Comparison of ENCODE assay signal across 13 mouse cellular contexts in genomic region chr9:21526634-21526944, GRCm38 (mm10). TPM values are rescaled to one million over a fixed set of nuclear protein-coding genes. Genes with fewer than 3 reads are reported as not detected.
A peak's percentile ranks its signal among the peaks of the same experiment; 100 is the strongest.
DNase-seq lines count a peak whose midpoint lies in the region; ATAC-seq and TF ChIP-seq lines count a peak whose summit lies in the region.
"Had no signal": no experiment of that assay in that cellular context is flagged by ENCODE, and none has a peak within 500 bp of the region (broad histone marks: within the 10 kb centered on the region; RNA-seq: fewer than 3 reads in every experiment).

No protein-coding gene starts in this region.

- 0 out of 2 replicates have a peak overlapping the region, but pooled peaks have one; percentile 24 for H3K27ac ChIP-seq in gastrocnemius, adult 2 months
- no peak overlapping the region for H3K27ac ChIP-seq in limb, embryonic 13.5 days
- no peak overlapping the region for H3K27ac ChIP-seq in limb, embryonic 10.5 days
- H3K27ac ChIP-seq in spleen, adult 2 months (ENCODE audit: insufficient read depth, low read length): peak overlapping the region; percentile 89
- no peak overlapping the region for H3K27ac ChIP-seq in small intestine, adult 2 months (ENCODE audit: insufficient read depth, low read depth, low read length)

- no peaks in the 10 kb centered on the region for H3K4me1 ChIP-seq in limb, embryonic 13.5 days
- H3K4me1 ChIP-seq in limb, embryonic 10.5 days: peaks cover 8% of the 10 kb centered on the region; the same call in 1 of the 2 replicates
- H3K4me1 ChIP-seq in spleen, adult 2 months (ENCODE audit: control insufficient read depth, insufficient read depth, insufficient read length): peaks cover 12% of the 10 kb centered on the region; the same call in 1 of the 2 replicates
- H3K4me1 ChIP-seq in small intestine, adult 2 months (ENCODE audit: control insufficient read depth, insufficient read depth, insufficient read length, low read length): no peaks in the 10 kb centered on the region

- H3K36me3 ChIP-seq in limb, embryonic 13.5 days: peaks cover 6% of the 10 kb centered on the region; the same call in 1 of the 2 replicates
- no peaks in the 10 kb centered on the region for H3K36me3 ChIP-seq in limb, embryonic 10.5 days
- H3K36me3 ChIP-seq in spleen, adult 2 months (ENCODE audit: control insufficient read depth, insufficient read depth, low read length): peaks cover 11% of the 10 kb centered on the region
- H3K36me3 ChIP-seq in small intestine, adult 2 months (ENCODE audit: control insufficient read depth, insufficient read depth, low read length): no peaks in the 10 kb centered on the region

- TF ChIP-seq CTCF in gastrocnemius, adult 2 months (IDR thresholded peaks at IDR 0.05): no peak
- no peak for TF ChIP-seq CTCF in spleen, adult 2 months (IDR thresholded peaks at IDR 0.05; ENCODE audit: extremely low read depth, insufficient read depth, insufficient read length, insufficient replicate concordance)
- TF ChIP-seq CTCF in small intestine, adult 2 months (IDR thresholded peaks at IDR 0.05; ENCODE audit: extremely low read depth, insufficient read length, insufficient replicate concordance, low read depth, low read length): no peak

- intact Hi-C loops in gastrocnemius, adult 2 months (cut with DNase I): no loop called here
- intact Hi-C loops in gastrocnemius, postnatal 14 days (cut with DNase I; ENCODE audit: low total_unique reads): no loop called here

- no peaks in the 10 kb centered on the region for H3K27me3 ChIP-seq in limb, embryonic 13.5 days
- no peaks in the 10 kb centered on the region for H3K27me3 ChIP-seq in limb, embryonic 10.5 days (ENCODE audit: low read depth, poor library complexity, severe bottlenecking)
- H3K27me3 ChIP-seq in spleen, adult 2 months (ENCODE audit: control insufficient read depth, insufficient read depth, low read length): no peaks in the 10 kb centered on the region
- no peaks in the 10 kb centered on the region for H3K27me3 ChIP-seq in small intestine, adult 2 months (ENCODE audit: control insufficient read depth, insufficient read depth, low read length)
- H3K27me3 ChIP-seq: CH12.LX had no signal

- 86% methylated on average over 3 of the region's 3 CpGs for WGBS in limb, embryonic 13.5 days
- WGBS in limb, embryonic 10.5 days: 84% methylated on average over 3 of the region's 3 CpGs
- 35% methylated on average over 3 of the region's 3 CpGs for WGBS in spleen, adult 2 months
- WGBS in small intestine, adult 2 months: 64% methylated on average over 3 of the region's 3 CpGs

- no peak for ATAC-seq in limb, embryonic 13.5 days (ENCODE audit: low FRiP score, low read depth)
- ATAC-seq: forebrain, postnatal 0 days had no signal

- H3K4me3 ChIP-seq in gastrocnemius, adult 2 months: no peak overlapping the region
- H3K4me3 ChIP-seq in limb, embryonic 13.5 days: no peak overlapping the region
- no peak overlapping the region for H3K4me3 ChIP-seq in limb, embryonic 10.5 days
- peak overlapping the region; percentile 78 for H3K4me3 ChIP-seq in spleen, adult 2 months (ENCODE audit: extremely low read depth, insufficient read depth, insufficient read length)
- H3K4me3 ChIP-seq in small intestine, adult 2 months (ENCODE audit: low read depth, low read length): 0 out of 2 replicates have a peak overlapping the region, but pooled peaks have one; percentile 26

- no peak for TF ChIP-seq POLR2A in spleen, adult 2 months (IDR thresholded peaks at IDR 0.05; ENCODE audit: low read depth, low read length)
- no peak for TF ChIP-seq POLR2A in small intestine, adult 2 months (IDR thresholded peaks at IDR 0.05; ENCODE audit: low read depth, low read length)

- H3K9me3 ChIP-seq in limb, embryonic 13.5 days: no peaks in the 10 kb centered on the region; the same call in 1 of the 2 replicates
- H3K9me3 ChIP-seq in limb, embryonic 10.5 days (replicated peaks): no peaks in the 10 kb centered on the region

- H3K9ac ChIP-seq in limb, embryonic 13.5 days: 0 out of 2 replicates have a peak overlapping the region, but pooled peaks have one; percentile 19
- H3K9ac ChIP-seq: forebrain, postnatal 0 days had no signal

- H3K4me2 ChIP-seq in limb, embryonic 13.5 days (replicated peaks): no peak overlapping the region

- DNase-seq in gastrocnemius, adult 2 months: no peak
- DNase-seq in gastrocnemius, postnatal 14 days: no peak
- no peak for DNase-seq in limb, embryonic 10.5 days (ENCODE audit: low spot score)
- DNase-seq in spleen, adult 2 months (ENCODE audit: low read depth in 1 of 2, low spot score in 2 of 2): no peak
- no peak for DNase-seq in spleen, postnatal 36 days (ENCODE audit: low spot score in 2 of 2)
- no peak for DNase-seq in layer of hippocampus, adult 11-12 months (ENCODE audit: low spot score)
- DNase-seq: cerebellum, adult 2 months; forebrain, postnatal 0 days; midbrain, embryonic 14.5 days had no signal

RNA-seq across cellular contexts. Expression of gene AB124611, which starts 0.6 kb away (rescaled TPM):
- 1 to 10 TPM in 1 of 2 experiments, under 1 TPM in 1; 0.74 to 1.3 TPM for total RNA-seq in gastrocnemius, adult 2 months (2021)
- 1 to 10 TPM; 1.0 to 1.5 TPM for total RNA-seq in gastrocnemius, postnatal 14 days (2021)
- 5.2 and 5.5 TPM in 2 replicates for polyA plus RNA-seq in limb, embryonic 13.5 days (2015; fragmentation: Nextera tagmentation; extraction: Ambion mirVana)
- polyA plus RNA-seq in limb, embryonic 10.5 days (2016; fragmentation: Nextera tagmentation; extraction: Ambion mirVana): 3.6 and 4.3 TPM in 2 replicates
- polyA plus RNA-seq in spleen, adult 2 months (2012; rRNA removed): 69.1 and 79.0 TPM in 2 replicates
- polyA plus RNA-seq in small intestine, adult 2 months (2012; rRNA removed): 1.2 and 1.4 TPM in 2 replicates
- total RNA-seq: layer of hippocampus, adult 18-20 months had no signal

RNA-seq across cellular contexts. Expression of gene Tmed1, which starts 16.5 kb away (rescaled TPM):
- 10 to 100 TPM; 28.9 to 35.8 TPM for total RNA-seq in gastrocnemius, adult 2 months (2021)
- 10 to 100 TPM; 25.9 to 29.3 TPM for total RNA-seq in gastrocnemius, postnatal 14 days (2021)
- 135 and 138 TPM in 2 replicates for polyA plus RNA-seq in limb, embryonic 13.5 days (2015; fragmentation: Nextera tagmentation; extraction: Ambion mirVana)
- 130 and 137 TPM in 2 replicates for polyA plus RNA-seq in limb, embryonic 10.5 days (2016; fragmentation: Nextera tagmentation; extraction: Ambion mirVana)
- 10.5 and 13.5 TPM in 2 replicates for polyA plus RNA-seq in spleen, adult 2 months (2012; rRNA removed)
- polyA plus RNA-seq in small intestine, adult 2 months (2012; rRNA removed): 7.5 and 10.8 TPM in 2 replicates

RNA-seq across cellular contexts. Expression of gene Carm1, which starts 20.1 kb away (rescaled TPM):
- total RNA-seq in gastrocnemius, adult 2 months (2021): 10 to 100 TPM; 54.6 to 57.2 TPM
- 10 to 100 TPM; 62.8 to 68.0 TPM for total RNA-seq in gastrocnemius, postnatal 14 days (2021)
- 55.2 and 56.0 TPM in 2 replicates for polyA plus RNA-seq in limb, embryonic 13.5 days (2015; fragmentation: Nextera tagmentation; extraction: Ambion mirVana)
- polyA plus RNA-seq in limb, embryonic 10.5 days (2016; fragmentation: Nextera tagmentation; extraction: Ambion mirVana): 85.8 and 100 TPM in 2 replicates
- 59.3 and 87.8 TPM in 2 replicates for polyA plus RNA-seq in spleen, adult 2 months (2012; rRNA removed)
- polyA plus RNA-seq in small intestine, adult 2 months (2012; rRNA removed): 31.7 and 63.4 TPM in 2 replicates

Comparison
In these comparisons a context has a peak if more than half of its experiments do, and no peak if none do; other contexts are left out.
1. H3K27ac ChIP-seq: peak in gastrocnemius, adult 2 months (single experiment) and spleen, adult 2 months (single experiment); none in limb, embryonic 13.5 days (single experiment), limb, embryonic 10.5 days (single experiment) and small intestine, adult 2 months (single experiment).
2. H3K4me3 ChIP-seq: peak in spleen, adult 2 months (single experiment) and small intestine, adult 2 months (single experiment); none in gastrocnemius, adult 2 months (single experiment), limb, embryonic 13.5 days (single experiment) and limb, embryonic 10.5 days (single experiment).
3. RNA of gene AB124611, which starts 0.6 kb away (polyA plus RNA-seq): 69.1 to 79.0 TPM in spleen, adult 2 months; 5.2 to 5.5 TPM in limb, embryonic 13.5 days, 3.6 to 4.3 TPM in limb, embryonic 10.5 days and 1.2 to 1.4 TPM in small intestine, adult 2 months; every median in the first group is over 10 times any median in the second.